Mouse (Mus musculus): ENCODE measurements around the gene Tspan5. TPM values are rescaled to one million over a fixed set of nuclear protein-coding genes. Genes with fewer than 3 reads are reported as not detected.

The Tspan5 gene
- polyA plus RNA-seq, 1 experiment, result 226 TPM

GRCm38 (mm10) chr3:138859166-138859565, 117.2 kb downstream of the Tspan5 start:
- TF ChIP-seq POLR2A (IDR thresholded peaks at IDR 0.05; ENCODE audit: extremely low read depth, insufficient read depth, low read length) (no peak), CTCF (IDR thresholded peaks at IDR 0.05; ENCODE audit: extremely low read depth, insufficient read depth, low read length) (no peak)
- Histone ChIP-seq H3K4me1 (ENCODE audit: control insufficient read depth, insufficient read depth, low read length) (peaks cover 40% of the 10 kb centered on the region), H3K4me3 (ENCODE audit: insufficient read depth, low read length) (no peak overlapping the region), H3K27ac (ENCODE audit: insufficient read depth, low read length) (peak overlapping the region; percentile 87)

GRCm38 (mm10) chr3:138859666-138860065, 117.7 kb downstream of the Tspan5 start:
- H3K4me3 ChIP-seq (ENCODE audit: insufficient read depth, low read length), result no peak overlapping the region
- peak overlapping the region; percentile 41 for H3K27ac ChIP-seq (ENCODE audit: insufficient read depth, low read length)
- no peak for TF ChIP-seq CTCF (IDR thresholded peaks at IDR 0.05; ENCODE audit: extremely low read depth, insufficient read depth, low read length)
- H3K4me1 ChIP-seq (ENCODE audit: control insufficient read depth, insufficient read depth, low read length), result peaks cover 42% of the 10 kb centered on the region

- H3K27ac ChIP-seq (ENCODE audit: insufficient read depth, low read length), result peak overlapping the region; percentile 41
- H3K4me1 ChIP-seq (ENCODE audit: control insufficient read depth, insufficient read depth, low read length), result peaks cover 45% of the 10 kb centered on the region
Measured at GRCm38 (mm10) chr3:138860257-138860760, 118.3 kb downstream of the Tspan5 start.

GRCm38 (mm10) chr3:138861032-138861431, 119.0 kb downstream of the Tspan5 start:
- peaks cover 46% of the 10 kb centered on the region for H3K4me1 ChIP-seq (ENCODE audit: control insufficient read depth, insufficient read depth, low read length)
- H3K4me3 ChIP-seq (ENCODE audit: insufficient read depth, low read length), result no peak overlapping the region
- no peak overlapping the region for H3K27ac ChIP-seq (ENCODE audit: insufficient read depth, low read length)
- TF ChIP-seq CTCF (IDR thresholded peaks at IDR 0.05; ENCODE audit: extremely low read depth, insufficient read depth, low read length), result no peak

More at GRCm38 (mm10) chr3:138860257-138860760, 118.3 kb downstream of the Tspan5 start:
- H3K4me3 ChIP-seq (ENCODE audit: insufficient read depth, low read length), result no peak overlapping the region
- no peak for TF ChIP-seq CTCF (IDR thresholded peaks at IDR 0.05; ENCODE audit: extremely low read depth, insufficient read depth, low read length)
- no peak for TF ChIP-seq POLR2A (IDR thresholded peaks at IDR 0.05; ENCODE audit: extremely low read depth, insufficient read depth, low read length)

- TF ChIP-seq CTCF (IDR thresholded peaks at IDR 0.05; ENCODE audit: extremely low read depth, insufficient read depth, low read length) (no peak), POLR2A (IDR thresholded peaks at IDR 0.05; ENCODE audit: extremely low read depth, insufficient read depth, low read length) (no peak)
- Histone ChIP-seq H3K27ac (ENCODE audit: insufficient read depth, low read length) (no peak overlapping the region; the same call in 1 of the 2 replicates), H3K4me1 (ENCODE audit: control insufficient read depth, insufficient read depth, low read length) (peaks cover 42% of the 10 kb centered on the region), H3K4me3 (ENCODE audit: insufficient read depth, low read length) (no peak overlapping the region)
Measured at GRCm38 (mm10) chr3:138861589-138861988, 119.6 kb downstream of the Tspan5 start.

GRCm38 (mm10) chr3:138864166-138864648, 122.2 kb downstream of the Tspan5 start:
- TF ChIP-seq POLR2A (IDR thresholded peaks at IDR 0.05; ENCODE audit: extremely low read depth, insufficient read depth, low read length), result no peak
- TF ChIP-seq CTCF (IDR thresholded peaks at IDR 0.05; ENCODE audit: extremely low read depth, insufficient read depth, low read length), result no peak
- peaks cover 30% of the 10 kb centered on the region for H3K4me1 ChIP-seq (ENCODE audit: control insufficient read depth, insufficient read depth, low read length)
- no peak overlapping the region for H3K4me3 ChIP-seq (ENCODE audit: insufficient read depth, low read length)
- no peak overlapping the region for H3K27ac ChIP-seq (ENCODE audit: insufficient read depth, low read length)

GRCm38 (mm10) chr3:138865271-138865670, 123.3 kb downstream of the Tspan5 start:
- H3K4me1 ChIP-seq (ENCODE audit: control insufficient read depth, insufficient read depth, low read length), result peaks cover 22% of the 10 kb centered on the region
- H3K27ac ChIP-seq (ENCODE audit: insufficient read depth, low read length), result 0 out of 2 replicates have a peak overlapping the region, but pooled peaks have one; percentile 15
- H3K4me3 ChIP-seq (ENCODE audit: insufficient read depth, low read length), result no peak overlapping the region

GRCm38 (mm10) chr3:138867149-138867848, 125.3 kb downstream of the Tspan5 start:
- no peak for TF ChIP-seq CTCF (IDR thresholded peaks at IDR 0.05; ENCODE audit: extremely low read depth, insufficient read depth, low read length)
- no peak for TF ChIP-seq POLR2A (IDR thresholded peaks at IDR 0.05; ENCODE audit: extremely low read depth, insufficient read depth, low read length)
- Histone ChIP-seq H3K4me3 (ENCODE audit: insufficient read depth, low read length) (no peak overlapping the region), H3K27ac (ENCODE audit: insufficient read depth, low read length) (no peak overlapping the region)

More at GRCm38 (mm10) chr3:138865271-138865670, 123.3 kb downstream of the Tspan5 start:
- TF ChIP-seq CTCF (IDR thresholded peaks at IDR 0.05; ENCODE audit: extremely low read depth, insufficient read depth, low read length), result no peak
- no peak for TF ChIP-seq POLR2A (IDR thresholded peaks at IDR 0.05; ENCODE audit: extremely low read depth, insufficient read depth, low read length)

GRCm38 (mm10) chr3:138868409-138868808, 126.4 kb downstream of the Tspan5 start:
- Histone ChIP-seq H3K27ac (ENCODE audit: insufficient read depth, low read length) (no peak overlapping the region), H3K4me1 (ENCODE audit: control insufficient read depth, insufficient read depth, low read length) (peaks cover 14% of the 10 kb centered on the region), H3K4me3 (ENCODE audit: insufficient read depth, low read length) (no peak overlapping the region)
- TF ChIP-seq CTCF (IDR thresholded peaks at IDR 0.05; ENCODE audit: extremely low read depth, insufficient read depth, low read length) (no peak), POLR2A (IDR thresholded peaks at IDR 0.05; ENCODE audit: extremely low read depth, insufficient read depth, low read length) (no peak)

More at GRCm38 (mm10) chr3:138867149-138867848, 125.3 kb downstream of the Tspan5 start:
- H3K4me1 ChIP-seq (ENCODE audit: control insufficient read depth, insufficient read depth, low read length), result peaks cover 17% of the 10 kb centered on the region

GRCm38 (mm10) chr3:138875282-138875681, 133.3 kb downstream of the Tspan5 start:
- H3K4me1 ChIP-seq (ENCODE audit: control insufficient read depth, insufficient read depth, low read length), result peaks cover 4% of the 10 kb centered on the region
- H3K4me3 ChIP-seq (ENCODE audit: insufficient read depth, low read length), result no peak overlapping the region
- no peak overlapping the region for H3K27ac ChIP-seq (ENCODE audit: insufficient read depth, low read length)
- TF ChIP-seq CTCF (IDR thresholded peaks at IDR 0.05; ENCODE audit: extremely low read depth, insufficient read depth, low read length) (no peak), POLR2A (IDR thresholded peaks at IDR 0.05; ENCODE audit: extremely low read depth, insufficient read depth, low read length) (no peak)

Data from cortical plate, adult 2 months (tissue).